Mouse (Mus musculus): ENCODE results near the gene Izumo1.

Izumo1 gene

GRCm38 (mm10) chr7:45621443-45621842, at the start of gene Izumo1:
Gene Izumo1 (plus strand): TSS chr7:45621811.
- DNase-seq (ENCODE audit: low spot score), result peak; percentile 74

- no peak for DNase-seq (ENCODE audit: low spot score)
Observed at GRCm38 (mm10) chr7:45571966-45572365, 49.6 kb upstream of the Izumo1 start.

GRCm38 (mm10) chr7:45573954-45574353, 47.7 kb upstream of the Izumo1 start:
- no peak for DNase-seq (ENCODE audit: low spot score)

GRCm38 (mm10) chr7:45574472-45575379, 46.9 kb upstream of the Izumo1 start:
- DNase-seq (ENCODE audit: low spot score), result no peak

GRCm38 (mm10) chr7:45585923-45586322, 35.7 kb upstream of the Izumo1 start:
- no peak for DNase-seq (ENCODE audit: low spot score)

GRCm38 (mm10) chr7:45587631-45588592, 33.7 kb upstream of the Izumo1 start:
- no peak for DNase-seq (ENCODE audit: low spot score)

- peak; percentile 88 for DNase-seq (ENCODE audit: low spot score)
Observed at GRCm38 (mm10) chr7:45589173-45589572, 32.4 kb upstream of the Izumo1 start.

- DNase-seq (ENCODE audit: low spot score), result no peak
Observed at GRCm38 (mm10) chr7:45589898-45590297, 31.7 kb upstream of the Izumo1 start.

- no peak for DNase-seq (ENCODE audit: low spot score)
Observed at GRCm38 (mm10) chr7:45590874-45591273, 30.7 kb upstream of the Izumo1 start.

- DNase-seq (ENCODE audit: low spot score), result no peak
Observed at GRCm38 (mm10) chr7:45591880-45592279, 29.7 kb upstream of the Izumo1 start.

- DNase-seq (ENCODE audit: low spot score), result peak; percentile 54
Observed at GRCm38 (mm10) chr7:45593118-45593815, 28.3 kb upstream of the Izumo1 start.

GRCm38 (mm10) chr7:45595176-45595575, 26.4 kb upstream of the Izumo1 start:
- no peak for DNase-seq (ENCODE audit: low spot score)

- no peak for DNase-seq (ENCODE audit: low spot score)
Observed at GRCm38 (mm10) chr7:45596107-45596506, 25.5 kb upstream of the Izumo1 start.

GRCm38 (mm10) chr7:45597013-45597412, 24.6 kb upstream of the Izumo1 start:
- DNase-seq (ENCODE audit: low spot score), result no peak

- no peak for DNase-seq (ENCODE audit: low spot score)
Observed at GRCm38 (mm10) chr7:45597527-45597926, 24.1 kb upstream of the Izumo1 start.

- peak; percentile 88 for DNase-seq (ENCODE audit: low spot score)
Observed at GRCm38 (mm10) chr7:45598960-45599879, 22.4 kb upstream of the Izumo1 start.

- no peak for DNase-seq (ENCODE audit: low spot score)
Observed at GRCm38 (mm10) chr7:45605704-45606289, 15.8 kb upstream of the Izumo1 start.

- peak; percentile 80 for DNase-seq (ENCODE audit: low spot score)
Observed at GRCm38 (mm10) chr7:45609511-45609910, 12.1 kb upstream of the Izumo1 start.

- no peak for DNase-seq (ENCODE audit: low spot score)
Observed at GRCm38 (mm10) chr7:45616277-45616676, 5.3 kb upstream of the Izumo1 start.

- DNase-seq (ENCODE audit: low spot score), result no peak
Observed at GRCm38 (mm10) chr7:45617042-45617695, 4.4 kb upstream of the Izumo1 start, which contains the start of gene Fut1. Gene Fut1 (plus strand): TSS chr7:45617289.
